Mouse (Mus musculus) kidney, postnatal 10 days (tissue): ENCODE data around the gene Klf16.

Source experiments
- DNase-seq: peaks from one replicate; pipeline ENCODE4 v3.0.0; 2021; ENCODE audit warnings: mixed read lengths

Gene Klf16

DNA sequence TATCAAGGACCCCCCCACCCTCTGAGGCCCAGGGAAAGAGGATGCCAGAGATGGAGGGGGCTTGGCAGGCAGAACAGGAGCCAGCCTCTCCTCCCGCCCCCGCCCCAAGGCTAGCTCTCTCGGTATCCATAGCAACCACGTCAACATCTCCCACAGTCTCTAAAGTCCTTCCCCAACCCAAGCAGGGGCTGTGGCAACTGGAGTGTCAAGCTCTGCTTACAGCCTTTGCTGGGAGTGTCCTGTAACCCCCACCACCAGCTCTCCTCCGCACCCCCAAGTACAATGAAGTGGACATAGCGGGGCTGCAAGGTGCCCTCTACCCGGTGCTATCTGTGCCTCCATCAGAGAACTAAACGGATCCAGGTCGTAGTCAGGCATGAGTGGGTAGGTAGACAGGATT is 3.2 kb downstream of the Klf16 start:
- no peak for DNase-seq

DNA sequence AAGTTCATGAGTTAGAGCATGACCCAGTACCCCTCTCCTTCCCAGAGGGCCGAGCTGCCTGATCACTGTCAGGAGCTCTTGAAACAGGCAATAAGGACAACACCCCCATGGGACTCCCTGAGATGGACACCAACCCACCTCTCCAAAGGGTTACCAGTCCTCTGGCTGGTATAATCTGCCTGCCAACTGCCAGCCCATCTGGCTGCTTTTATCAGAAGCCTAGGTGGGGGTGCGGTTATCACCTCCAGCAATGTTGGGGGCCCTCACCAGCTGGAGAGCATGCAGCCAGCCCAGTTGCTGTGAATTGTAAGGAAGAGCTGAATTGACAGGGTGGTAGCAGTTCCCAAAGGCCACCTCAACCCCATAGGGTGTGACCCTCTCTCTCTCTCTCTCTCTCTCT is 4.6 kb downstream of the Klf16 start:
- DNase-seq, result no peak

DNA sequence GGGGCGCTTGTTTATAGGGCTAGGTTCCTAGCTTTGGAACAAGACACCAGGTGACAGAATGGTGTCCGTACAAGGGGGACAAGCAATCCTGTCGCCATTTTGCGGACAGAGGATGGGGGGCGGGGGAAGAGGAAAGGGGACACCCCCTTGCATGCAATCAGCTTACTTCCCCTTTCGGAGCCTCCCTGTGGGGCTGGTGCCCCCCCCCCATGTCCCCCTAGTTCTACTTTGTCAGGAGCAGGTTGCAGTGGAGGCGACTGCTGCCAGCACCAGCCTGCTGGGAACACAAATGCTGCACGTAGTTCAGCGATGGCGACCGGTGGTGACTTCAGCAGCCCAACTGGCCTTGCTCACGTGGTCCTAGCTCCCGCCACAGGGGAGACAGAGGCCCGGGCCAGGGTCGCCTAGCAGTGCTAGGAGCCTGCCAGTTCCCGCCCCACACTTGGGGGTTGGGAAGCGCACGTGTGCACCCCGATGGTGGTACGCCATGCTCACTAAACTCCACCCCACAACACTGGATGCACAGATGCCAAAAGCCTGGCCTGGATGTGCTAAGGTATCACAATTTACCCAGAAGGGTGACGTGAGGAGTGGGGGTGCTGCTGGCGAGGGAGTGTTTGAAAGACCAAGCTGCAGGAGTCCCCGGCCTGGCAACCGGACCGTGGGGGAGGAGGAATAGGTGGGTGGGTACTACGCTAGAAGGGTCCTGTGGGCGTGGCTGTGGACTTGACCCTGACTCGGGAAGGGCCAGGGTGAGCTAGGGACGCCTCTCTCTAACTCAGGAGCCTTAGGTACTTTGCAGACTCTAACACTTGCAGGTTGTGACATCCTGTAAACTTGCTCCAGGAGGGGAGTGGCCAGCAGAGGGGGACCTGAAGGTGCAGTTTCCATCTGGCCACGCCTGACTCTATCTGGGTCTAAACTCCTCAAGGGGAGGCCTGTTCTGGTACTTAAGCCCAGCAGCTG is 6.0 kb downstream of the Klf16 start:
- DNase-seq, result peak; percentile 37

DNA sequence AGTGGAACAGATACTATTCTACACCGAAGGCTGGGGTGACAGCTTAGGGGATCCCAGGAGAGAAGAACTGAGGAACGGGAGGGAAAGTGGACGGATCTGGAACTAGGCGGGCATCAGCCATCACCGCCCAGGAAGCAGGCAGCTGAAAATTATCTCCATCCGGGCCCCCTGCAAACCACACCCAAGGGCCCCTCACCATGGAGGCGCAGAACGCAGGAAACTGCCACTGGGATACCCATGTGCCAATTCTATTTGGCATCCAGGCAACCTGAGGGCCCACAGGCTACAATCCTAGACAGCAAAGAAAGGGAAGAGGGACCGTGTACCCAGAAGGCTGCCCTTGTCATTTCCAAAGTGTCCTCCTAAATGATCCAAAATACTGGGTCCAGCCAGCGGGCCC is 6.7 kb downstream of the Klf16 start:
- no peak for DNase-seq

DNA sequence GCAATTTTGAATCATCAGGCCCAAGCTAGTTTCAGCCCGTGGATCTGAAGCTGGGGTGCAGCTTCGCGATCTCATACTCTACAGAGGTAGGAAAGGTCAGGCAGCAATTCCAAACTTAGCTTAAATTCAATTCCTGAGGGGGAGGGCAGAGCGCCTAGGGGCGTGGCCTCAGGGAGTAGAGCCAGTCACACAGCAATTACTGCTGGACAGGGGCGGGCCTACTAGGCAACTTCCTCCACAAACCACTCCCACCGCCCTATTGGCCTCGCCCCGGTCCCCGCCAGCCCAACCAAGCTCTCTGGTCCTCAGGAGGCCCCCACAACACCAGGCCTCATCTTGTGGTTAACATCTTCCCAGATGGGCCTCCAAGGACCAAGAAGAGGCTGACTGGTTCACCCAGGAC is 7.5 kb downstream of the Klf16 start:
- peak; percentile 78 for DNase-seq

DNA sequence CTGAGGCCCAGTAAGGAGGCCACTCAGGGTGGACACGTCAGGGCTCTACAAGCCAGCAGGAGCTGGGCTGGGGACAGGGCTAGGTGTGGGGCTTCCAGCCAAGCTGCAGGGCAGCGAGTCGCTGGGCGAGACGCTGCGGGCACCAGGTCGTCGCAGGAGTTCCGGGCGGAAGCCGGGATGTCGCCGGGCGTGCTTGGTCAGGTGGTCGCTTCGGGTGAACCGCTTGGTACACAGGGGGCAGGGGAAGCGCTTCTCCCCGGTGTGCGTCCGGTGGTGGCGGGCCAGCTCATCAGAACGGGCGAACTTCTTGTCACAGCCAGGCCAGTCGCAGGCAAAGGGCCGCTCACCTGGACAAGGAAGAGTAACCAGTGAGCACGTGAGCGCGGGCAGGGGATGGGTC is 8.2 kb downstream of the Klf16 start:
- DNase-seq, result no peak

DNA sequence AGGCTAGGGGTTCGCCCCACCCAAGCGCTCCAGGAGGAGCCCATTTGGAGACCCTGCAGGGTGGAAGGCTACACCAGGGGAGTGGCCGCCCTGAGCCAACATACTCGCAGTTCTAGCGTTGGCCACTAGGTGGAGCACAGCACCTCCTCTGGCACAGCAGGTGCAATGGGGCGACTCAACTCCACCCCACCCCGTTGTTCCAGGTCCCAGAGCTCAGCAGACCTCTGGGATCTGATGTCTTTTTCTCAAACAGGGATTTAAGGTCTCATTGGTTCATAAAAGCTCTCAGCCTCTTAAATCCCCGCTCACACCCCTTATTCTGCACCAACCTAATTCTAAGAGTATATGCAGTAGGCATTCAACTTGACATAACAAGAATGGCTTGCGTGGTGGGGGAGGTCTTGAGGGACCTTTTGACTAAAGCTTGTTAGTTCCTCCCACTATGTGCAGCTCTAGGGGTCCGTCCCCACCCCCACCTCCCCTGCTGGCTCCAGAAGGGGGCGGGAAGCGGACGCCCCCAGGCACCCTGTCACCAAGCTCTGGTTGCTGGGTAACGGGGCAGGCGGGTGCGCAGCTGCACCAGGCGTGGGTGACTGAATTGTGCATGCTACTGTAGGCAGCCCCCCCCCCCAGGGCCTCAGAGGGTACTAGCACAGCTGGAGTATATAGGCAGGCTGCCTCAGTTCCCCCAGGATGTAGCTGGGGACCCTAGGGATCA is 10.6 kb downstream of the Klf16 start:
- DNase-seq, result peak; percentile 93

DNA sequence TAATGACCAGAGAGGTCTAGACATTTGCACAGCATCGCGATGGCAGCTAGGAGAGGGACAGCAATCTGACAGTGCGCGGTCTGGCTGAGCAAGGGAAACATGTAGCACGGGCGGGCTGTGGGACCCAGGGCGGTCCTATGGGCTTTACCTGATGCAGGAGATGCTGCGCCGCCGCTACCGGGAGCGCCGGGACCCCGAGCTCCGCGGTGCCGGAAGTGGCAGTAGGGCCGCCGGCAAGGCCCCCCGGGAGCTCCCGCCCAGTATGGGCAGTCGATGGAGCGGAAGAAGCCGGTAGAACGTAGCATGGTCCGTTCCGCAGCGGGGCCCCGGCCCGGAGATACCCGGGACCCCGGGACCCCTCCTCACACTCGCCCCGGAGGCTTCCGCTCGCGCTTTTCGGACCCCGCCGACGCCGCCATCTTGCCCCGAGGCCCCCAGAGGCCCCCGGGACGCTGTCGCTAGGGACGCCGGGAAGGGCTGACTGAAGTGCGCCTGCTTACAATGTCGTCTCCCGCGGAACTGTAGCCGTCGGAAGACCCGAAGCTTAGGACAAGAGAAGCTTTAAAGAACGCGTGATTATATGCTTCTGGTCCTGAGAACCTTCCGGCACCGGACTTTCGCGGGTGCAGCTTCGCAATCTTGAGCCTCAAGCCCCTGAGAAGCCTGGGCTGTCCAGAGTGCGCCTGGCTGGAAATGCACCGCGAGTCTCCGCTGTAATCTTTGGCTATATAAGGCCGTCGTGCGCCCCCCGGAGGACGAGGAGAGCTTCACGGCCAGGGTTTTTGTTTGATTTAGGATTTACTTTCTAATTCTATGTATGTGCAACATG is 15.8 kb downstream of the Klf16 start, which contains the start of gene Rexo1:
Gene Rexo1, minus strand, starts transcription at position 445 of the 829 bp plus-strand sequence.
- DNase-seq, result peak; percentile 96

DNA sequence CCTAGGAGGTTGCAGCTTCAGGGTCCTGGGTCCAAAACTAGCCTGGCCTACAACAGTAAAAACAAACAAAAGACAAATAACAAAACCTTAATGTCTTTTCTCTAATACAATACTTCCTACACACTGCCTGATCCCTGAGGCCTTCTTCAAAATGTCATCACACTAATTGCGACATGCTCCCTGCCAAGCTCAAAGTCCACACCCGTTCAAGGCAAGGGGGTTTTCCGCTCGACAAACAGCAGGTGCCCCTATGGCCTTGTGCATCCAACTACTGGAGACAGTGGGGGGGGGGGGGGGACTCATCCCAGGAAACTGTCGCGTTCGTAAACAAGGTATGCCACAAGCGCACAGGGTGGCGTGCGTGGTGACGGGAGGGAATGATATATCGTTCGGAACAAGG is 16.5 kb downstream of the Klf16 start:
- no peak for DNase-seq

DNA sequence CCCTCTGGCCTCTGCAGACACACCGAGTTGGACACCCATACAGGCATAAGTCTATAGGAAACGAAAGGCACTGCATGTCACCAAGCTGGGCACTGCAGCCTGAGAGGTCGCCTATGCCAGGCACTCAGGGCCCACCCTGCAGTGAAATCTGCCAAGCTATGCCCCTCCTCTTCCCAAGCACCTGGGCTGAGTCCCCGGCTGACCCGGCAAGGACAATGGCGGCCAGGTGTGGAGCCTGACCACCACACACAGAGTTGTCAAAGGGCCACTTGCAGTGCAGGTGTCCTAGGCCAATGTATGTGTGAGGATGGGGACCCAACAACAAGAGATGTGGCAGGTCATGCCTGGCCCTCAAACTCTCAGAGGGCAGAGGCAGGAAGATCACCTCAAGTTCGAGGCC is 17.7 kb downstream of the Klf16 start:
- no peak for DNase-seq

DNA sequence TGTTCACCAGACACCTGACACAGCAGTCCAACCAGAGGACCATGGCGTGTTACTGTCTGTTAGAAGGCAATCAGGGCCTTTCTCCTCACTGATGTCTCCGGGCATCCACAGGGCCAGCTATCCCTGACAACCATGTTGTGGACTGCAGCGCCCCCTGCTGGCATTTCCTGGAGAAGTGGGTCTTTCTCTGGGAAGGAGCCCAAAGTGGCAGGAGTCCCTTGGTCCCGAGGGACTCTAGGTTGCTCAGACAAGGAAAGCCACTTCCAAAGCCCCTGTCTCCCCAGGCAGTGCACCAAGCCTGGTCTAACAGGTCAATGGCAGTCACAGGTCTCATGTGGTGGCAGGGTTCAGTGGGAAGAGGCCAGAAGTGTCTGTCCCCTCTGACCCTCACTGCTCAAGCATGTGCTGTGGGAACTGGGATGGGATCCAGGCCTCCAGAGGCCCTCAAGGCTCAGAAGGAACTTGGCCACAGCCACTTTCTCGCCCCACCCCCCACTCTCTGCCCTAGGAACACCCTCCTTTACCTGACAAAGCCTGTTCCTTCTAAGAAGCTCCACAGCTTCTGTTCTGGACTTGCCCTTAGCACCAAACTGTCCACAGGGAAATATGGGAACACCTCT is 19.7 kb downstream of the Klf16 start:
- DNase-seq, result peak; percentile 88

DNA sequence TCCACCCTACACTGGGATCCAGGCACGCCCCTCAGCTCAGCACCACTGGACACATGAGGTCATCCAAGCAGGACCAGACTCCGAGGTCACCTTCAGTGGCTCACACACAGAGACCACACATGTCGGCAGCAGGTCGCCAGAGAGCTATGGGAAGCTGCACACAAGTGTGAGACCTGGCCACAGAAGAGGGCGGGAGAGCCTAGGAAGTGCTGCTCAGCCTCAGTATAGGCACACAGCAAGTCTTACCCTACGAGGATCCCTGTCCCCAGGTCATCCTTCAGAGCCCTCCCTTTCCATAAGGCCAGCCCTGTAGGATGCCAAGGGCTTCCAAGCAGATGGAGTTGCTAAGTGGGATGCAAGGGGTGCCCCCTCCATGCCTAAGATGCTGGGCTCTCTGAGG is 23.1 kb downstream of the Klf16 start:
- DNase-seq, result no peak

DNA sequence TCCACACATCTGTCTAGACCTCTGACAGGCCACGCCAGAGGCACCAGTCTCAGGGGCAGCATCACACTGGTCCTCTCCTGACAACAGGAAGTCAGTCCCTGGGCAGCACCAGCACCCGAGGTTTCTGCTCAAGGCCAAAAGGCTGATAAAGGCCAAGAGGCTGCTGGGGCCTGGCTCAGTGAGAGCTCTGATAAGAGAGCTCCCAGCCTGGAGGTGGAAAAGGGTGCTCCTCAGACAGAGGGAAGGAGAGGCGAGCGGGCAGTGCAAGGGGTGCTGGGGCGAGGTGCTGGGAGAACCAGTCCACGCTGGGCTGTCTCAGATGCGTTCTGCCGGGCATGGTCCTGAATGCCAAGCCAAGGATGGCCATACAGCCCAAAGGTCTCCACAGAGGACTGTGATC is 23.5 kb downstream of the Klf16 start:
- no peak for DNase-seq

DNA sequence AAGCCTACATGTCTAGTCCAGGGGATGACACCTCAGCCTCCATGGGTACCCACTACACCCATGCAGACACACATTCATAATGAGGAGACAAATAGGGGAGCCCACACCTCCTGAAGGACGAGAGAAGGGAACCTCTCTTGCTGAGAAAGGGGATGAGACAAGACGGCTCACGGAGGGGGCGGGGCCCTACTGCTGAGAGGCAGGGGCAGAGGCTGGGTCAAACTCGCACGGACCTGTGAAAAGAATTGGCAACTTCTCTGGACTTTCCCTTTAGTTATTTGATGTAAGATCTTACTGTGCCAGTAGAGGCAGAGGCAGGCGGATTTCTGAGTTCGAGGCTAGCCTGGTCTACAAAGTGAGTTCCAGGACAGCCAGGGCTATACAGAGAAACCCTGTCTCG is 24.8 kb downstream of the Klf16 start:
- no peak for DNase-seq

DNA sequence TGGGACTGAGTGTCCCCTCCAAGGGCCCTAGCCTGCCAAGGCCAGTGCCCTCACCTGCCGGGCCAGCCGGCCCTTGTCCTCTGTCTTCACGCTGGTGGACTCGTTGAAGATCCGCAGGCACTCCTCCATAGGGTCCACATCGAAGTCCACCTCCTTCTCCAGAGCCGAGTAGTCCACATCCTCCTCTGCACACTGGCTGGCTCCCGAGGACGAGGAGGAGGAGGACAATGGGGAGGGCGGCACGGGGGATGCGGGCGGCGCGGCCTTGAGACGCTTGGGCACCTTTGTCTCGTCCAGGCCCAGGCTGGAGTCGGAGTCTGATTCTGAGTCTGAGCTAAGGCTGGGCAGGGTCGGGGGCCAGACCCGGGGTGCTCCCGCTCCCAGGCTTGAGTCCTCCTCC is 27.8 kb downstream of the Klf16 start:
- DNase-seq, result no peak

DNA sequence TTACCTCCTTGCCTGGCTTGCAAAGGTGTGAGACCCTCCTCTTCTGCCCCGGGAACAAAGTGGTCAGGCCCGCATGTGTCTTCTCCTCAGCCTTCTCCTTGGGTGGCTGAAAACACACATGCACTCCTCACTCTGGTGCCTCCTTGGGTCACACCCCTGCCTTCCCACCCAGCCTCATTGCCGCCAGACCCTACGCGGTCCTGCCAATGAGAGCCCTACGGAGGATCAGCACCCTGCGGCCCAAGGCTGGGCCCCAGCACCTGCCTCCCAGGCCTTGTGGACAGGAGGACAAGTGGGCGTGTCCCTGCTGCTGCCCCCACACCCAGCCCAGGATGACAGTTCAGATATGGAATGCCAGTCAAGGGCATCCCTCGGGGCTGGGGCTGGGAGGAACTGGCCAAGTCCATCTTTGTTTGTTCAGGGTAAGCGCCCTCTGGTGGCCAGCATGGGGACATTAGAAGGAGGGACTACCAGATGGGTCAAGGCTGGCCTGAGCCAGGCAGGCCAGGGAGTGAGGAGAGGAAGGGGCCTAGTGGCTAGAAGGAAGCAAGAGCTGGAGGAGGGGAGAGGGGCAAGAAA is 28.6 kb downstream of the Klf16 start:
- DNase-seq, result peak; percentile 82

DNA sequence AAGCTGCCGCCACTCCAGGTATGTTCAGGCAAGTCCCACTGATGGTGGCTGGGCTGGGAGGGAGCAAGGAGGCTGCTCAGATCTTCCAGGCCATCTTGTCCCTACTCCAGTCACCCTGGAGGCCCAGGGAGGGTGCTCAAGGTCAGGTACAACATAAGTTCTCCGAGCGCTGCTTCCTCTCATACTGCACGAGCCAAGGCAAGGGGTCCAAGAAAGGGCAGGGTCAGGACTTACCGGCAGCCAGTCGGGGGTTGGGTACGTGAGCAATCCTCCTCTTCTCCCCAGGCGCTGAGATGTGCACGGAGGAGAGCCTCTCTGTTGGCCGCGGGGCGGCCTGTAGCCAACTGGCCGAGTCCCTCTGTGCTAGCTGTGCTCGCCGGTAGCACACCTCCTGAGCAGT is 29.6 kb downstream of the Klf16 start:
- no peak for DNase-seq

DNA sequence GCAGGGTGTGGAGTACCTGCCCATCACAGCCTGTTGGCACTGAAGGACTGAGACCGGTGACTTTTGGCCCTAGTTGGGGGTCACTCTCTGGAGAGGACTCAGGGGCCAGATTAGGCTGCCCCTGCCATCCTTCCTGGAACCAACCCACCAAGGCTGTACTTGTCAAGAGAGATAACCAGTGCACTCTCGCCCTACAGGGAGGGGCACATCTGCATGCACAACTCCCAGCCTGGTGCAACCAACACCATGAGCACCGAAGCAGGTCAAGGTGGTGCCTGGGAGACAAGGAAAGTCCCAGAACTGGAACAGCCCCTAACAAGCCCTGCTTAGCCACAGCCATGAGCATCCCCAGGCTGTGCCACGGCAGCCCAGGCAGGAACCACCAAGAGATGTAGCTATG is 30.2 kb downstream of the Klf16 start:
- no peak for DNase-seq

DNA sequence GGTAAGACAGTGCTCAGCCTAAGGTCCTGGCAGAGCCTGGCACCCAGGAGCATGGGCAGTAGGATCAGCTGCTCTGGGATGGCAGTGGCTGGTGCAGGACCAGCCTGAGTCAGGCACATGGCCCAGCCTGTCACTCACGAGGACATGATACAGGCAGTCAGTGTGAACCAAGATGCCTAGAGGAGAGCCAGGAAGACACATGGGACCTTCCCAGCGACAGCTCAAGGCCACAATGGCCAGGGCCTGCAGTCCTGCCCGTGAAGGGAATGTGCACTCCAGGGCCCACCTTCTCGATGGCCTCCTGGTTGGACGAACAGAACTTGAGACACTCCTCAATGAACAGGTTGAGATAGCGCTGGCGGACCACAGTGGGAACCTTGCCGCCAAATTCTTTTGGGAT is 31.5 kb downstream of the Klf16 start:
- no peak for DNase-seq

DNA sequence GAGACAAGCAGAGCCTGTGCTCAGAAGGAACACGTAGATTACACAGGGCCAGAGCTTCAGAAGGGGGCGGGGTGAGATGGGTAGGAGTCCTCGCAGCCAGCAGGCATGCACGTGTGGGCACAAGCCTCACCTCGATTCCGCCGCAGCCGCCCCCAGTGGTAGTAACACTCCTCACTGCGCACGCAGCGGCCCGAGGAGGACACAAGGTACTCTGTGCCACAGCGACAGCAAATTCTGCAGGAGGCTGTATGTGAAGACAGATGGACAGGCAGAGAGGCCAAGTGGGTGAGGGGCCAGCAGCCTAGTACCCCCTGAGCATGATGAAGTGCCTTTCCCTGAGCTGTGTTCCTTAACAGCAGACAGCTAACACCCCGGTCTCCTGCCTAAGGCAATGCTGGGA is 33.2 kb downstream of the Klf16 start:
- DNase-seq, result no peak

DNA sequence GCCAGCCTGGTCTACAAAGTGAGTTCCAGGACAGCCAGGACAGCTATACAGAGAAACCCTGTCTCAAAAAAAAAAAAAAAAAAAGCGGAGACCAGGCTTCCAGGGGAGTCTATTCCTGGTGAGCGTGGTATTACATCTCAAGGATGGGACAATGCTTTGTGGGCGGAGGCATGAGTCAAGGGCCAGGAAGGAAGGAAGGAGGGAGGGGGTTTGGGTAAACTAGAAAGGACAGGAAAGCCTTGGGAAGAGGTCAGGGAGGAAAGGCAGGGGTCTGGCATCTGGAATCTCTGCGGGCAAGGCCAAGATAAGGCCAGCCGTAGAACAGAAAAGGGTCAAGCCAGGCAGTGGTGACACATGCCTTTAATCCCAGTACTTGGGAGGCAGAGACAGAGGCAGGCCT is 37.6 kb downstream of the Klf16 start:
- DNase-seq, result no peak

DNA sequence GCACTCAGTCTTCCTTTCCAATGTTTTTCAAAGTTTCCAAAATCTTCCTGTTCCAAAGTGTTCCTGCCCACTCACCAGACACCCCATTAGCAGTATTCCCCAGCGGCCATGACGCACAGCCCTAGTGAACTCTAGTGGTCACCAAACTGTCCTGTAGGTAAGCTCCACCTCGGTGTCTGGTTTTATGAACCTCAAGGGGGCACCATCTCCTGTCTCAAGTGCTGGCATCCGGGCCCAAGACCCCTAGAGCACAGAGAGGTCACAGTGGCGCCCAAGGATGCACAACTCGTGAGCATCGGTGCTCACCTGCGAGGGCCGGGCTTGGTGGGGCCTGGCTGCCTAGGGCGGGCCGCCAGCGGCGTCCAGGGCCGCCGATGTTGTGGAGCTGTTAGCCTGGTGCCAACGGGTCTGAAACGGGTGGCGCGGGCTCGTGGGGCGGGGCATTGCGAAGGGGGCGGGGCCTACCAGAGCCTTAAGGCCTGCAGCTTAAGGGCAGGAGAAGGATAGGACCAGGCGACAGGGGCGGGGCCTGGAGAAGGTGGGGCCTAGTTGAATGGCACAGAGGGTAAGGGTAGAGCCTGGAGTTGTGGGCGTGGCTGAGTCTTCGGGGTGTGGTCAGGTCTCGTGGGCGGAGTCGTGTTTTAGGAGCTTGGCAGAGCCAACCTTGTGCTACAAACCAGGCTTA is 38.3 kb downstream of the Klf16 start, which contains the start of gene Atp8b3:
Gene Atp8b3, minus strand, starts transcription at position 415 of the 685 bp plus-strand sequence.
- peak; percentile 89 for DNase-seq
